Mouse (Mus musculus): ENCODE results near the gene Thbs4.

Gene Thbs4

GRCm38 (mm10) chr13:92717851-92718665, 76.6 kb downstream of the Thbs4 start:
- no peak for DNase-seq (ENCODE audit: low read depth, low spot score)

GRCm38 (mm10) chr13:92712619-92713018, 82.0 kb downstream of the Thbs4 start:
- DNase-seq (ENCODE audit: low read depth, low spot score) = no peak

GRCm38 (mm10) chr13:92711821-92712220, 82.8 kb downstream of the Thbs4 start:
- no peak for DNase-seq (ENCODE audit: low read depth, low spot score)

GRCm38 (mm10) chr13:92710361-92710760, 84.3 kb downstream of the Thbs4 start:
- DNase-seq (ENCODE audit: low read depth, low spot score) = peak; percentile 58

- no peak for DNase-seq (ENCODE audit: low read depth, low spot score)
These were observed 85.1 kb downstream of the Thbs4 start for GRCm38 (mm10) chr13:92709535-92709934.

- no peak for DNase-seq (ENCODE audit: low read depth, low spot score)
These were observed 86.2 kb downstream of the Thbs4 start for GRCm38 (mm10) chr13:92708466-92708865.

- DNase-seq (ENCODE audit: low read depth, low spot score) = no peak
These were observed 86.7 kb downstream of the Thbs4 start for GRCm38 (mm10) chr13:92707941-92708340.

- no peak for DNase-seq (ENCODE audit: low read depth, low spot score)
These were observed 88.1 kb downstream of the Thbs4 start for GRCm38 (mm10) chr13:92706342-92707061.

GRCm38 (mm10) chr13:92705016-92705535, 89.5 kb downstream of the Thbs4 start:
- no peak for DNase-seq (ENCODE audit: low read depth, low spot score)

GRCm38 (mm10) chr13:92704189-92704588, 90.4 kb downstream of the Thbs4 start:
- DNase-seq (ENCODE audit: low read depth, low spot score) = no peak

GRCm38 (mm10) chr13:92703241-92704027, 91.2 kb downstream of the Thbs4 start:
- no peak for DNase-seq (ENCODE audit: low read depth, low spot score)

- no peak for DNase-seq (ENCODE audit: low read depth, low spot score)
These were observed 92.6 kb downstream of the Thbs4 start for GRCm38 (mm10) chr13:92702035-92702434.
